Mouse (Mus musculus) cortical plate, adult 2 months (tissue): ENCODE results near the gene Snx18. TPM values are rescaled to one million over a fixed set of nuclear protein-coding genes. Genes with fewer than 3 reads are reported as not detected.

Experiments
- H3K27ac ChIP-seq: fragments of 200-500 bp; 2 replicates; pipeline ENCODE4 v1.5.1; 2012; ENCODE audit warnings: low read length, control low read depth, inconsistent platforms; ENCODE audit not compliant: insufficient read depth
- H3K4me1 ChIP-seq: fragments of 200-500 bp; 2 replicates; pipeline ENCODE4 v1.6.1; 2011; ENCODE audit warnings: low read length; ENCODE audit not compliant: control insufficient read depth, insufficient read depth
- H3K4me3 ChIP-seq: fragments of 200-500 bp; 2 replicates; pipeline ENCODE4 v1.5.1; 2011; ENCODE audit warnings: mild to moderate bottlenecking, low read length, control low read depth; ENCODE audit not compliant: insufficient read depth
- CTCF ChIP-seq: fragments of 200-500 bp; IDR thresholded peaks from 2 replicates; pipeline ENCODE4 v1.5.1; 2011; ENCODE audit warnings: mild to moderate bottlenecking, control low read depth, low read length; ENCODE audit not compliant: insufficient read depth; ENCODE audit errors: extremely low read depth
- POLR2A ChIP-seq: fragments of 200-500 bp; IDR thresholded peaks from 2 replicates; pipeline ENCODE4 v1.6.1; 2011; ENCODE audit warnings: mild to moderate bottlenecking, low read length, control low read depth; ENCODE audit not compliant: insufficient read depth; ENCODE audit errors: extremely low read depth
- polyA plus RNA-seq: library from polyadenylated mRNA; depleted of rRNA; stranded (reverse); fragments of >200 nt; gene quantifications from 2 replicates; pipeline ENCODE4 v1.2.3, GENCODE M21; 2012

Snx18 gene
- polyA plus RNA-seq, 1 experiment = 13.8 TPM

DNA sequence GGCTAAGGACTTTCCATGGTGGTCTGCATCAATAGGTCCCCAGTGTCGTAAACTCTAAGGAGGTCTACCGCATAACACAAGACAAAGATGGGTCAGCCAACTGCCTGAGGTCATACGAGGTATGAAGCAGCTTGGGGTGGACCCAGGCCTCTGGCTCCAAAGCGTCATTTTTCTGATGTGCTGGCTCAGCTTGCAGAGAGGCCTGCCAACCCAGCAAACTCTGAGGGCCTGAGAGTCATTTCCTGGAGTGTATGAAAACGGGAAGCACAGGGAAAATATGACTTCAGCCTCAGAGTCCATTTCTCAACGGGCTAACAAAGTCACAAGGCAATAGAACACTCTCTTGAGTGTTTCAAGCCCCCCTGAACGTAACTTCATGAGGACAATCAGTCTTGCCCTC lies 28.9 kb downstream of the Snx18 start:
- no peak overlapping the region for H3K4me3 ChIP-seq
- no peak overlapping the region for H3K27ac ChIP-seq
- TF ChIP-seq CTCF = no peak
- no peak for TF ChIP-seq POLR2A
- no peaks in the 10 kb centered on the region for H3K4me1 ChIP-seq

DNA sequence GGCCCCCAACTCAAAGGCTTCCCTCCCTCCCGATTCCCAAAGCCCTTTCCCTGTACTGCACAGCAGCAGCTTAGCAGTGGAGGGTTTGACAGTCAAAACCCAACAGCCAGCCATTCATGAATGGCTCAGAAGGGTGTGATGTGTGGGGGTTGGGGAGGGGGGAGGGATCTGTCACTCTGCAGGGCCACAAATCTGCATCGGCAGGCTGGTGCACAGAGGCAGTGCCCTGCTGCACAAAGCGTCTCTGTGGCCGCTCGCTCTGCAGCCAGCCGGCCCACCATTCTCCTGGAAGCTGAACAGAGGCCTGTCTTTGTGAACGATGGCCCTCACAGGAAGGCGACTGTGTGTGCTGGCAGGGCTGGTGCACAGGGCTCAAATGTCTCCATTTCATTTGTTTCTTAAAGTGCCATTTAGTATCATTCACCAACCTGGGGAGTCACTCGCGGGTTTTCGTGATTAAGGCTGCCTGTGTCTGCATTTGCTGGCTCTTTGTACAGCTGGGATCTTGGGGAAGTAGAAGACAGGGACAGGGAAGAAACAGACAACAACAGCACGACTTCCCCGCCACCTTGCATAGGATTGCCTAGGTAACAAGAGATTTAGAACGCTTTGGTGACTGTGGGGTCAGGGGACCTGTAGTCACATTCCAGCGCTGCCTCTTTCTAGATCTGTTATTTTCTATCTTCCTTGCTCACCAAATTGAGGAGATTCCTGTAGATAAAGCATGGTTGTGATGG lies 31.0 kb downstream of the Snx18 start:
- Histone ChIP-seq H3K4me1 (no peaks in the 10 kb centered on the region), H3K27ac (no peak overlapping the region; the same call in 1 of the 2 replicates), H3K4me3 (no peak overlapping the region)
- TF ChIP-seq POLR2A (no peak), CTCF (no peak)

DNA sequence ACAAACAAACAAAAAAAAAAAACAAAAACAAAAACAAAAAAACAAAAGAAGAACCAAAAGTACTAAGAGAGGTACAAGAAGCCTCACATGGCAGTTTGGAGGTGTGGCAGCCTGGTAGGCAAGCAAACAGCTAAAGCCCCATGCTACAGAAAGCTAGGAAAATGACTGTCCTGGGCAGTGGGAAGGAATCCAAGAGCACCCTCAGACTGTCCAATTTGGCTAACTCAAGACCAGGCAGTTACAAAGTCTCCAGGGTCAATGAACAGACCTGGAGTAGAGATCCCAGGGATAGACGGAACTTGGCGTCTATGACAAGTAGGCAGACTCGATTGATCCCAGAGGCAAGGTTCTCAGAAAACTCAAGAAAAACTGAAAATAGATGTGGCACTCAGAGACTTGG lies 32.8 kb downstream of the Snx18 start:
- TF ChIP-seq POLR2A = no peak
- no peak for TF ChIP-seq CTCF
- H3K4me1 ChIP-seq = no peaks in the 10 kb centered on the region
- no peak overlapping the region for H3K4me3 ChIP-seq
- no peak overlapping the region for H3K27ac ChIP-seq

DNA sequence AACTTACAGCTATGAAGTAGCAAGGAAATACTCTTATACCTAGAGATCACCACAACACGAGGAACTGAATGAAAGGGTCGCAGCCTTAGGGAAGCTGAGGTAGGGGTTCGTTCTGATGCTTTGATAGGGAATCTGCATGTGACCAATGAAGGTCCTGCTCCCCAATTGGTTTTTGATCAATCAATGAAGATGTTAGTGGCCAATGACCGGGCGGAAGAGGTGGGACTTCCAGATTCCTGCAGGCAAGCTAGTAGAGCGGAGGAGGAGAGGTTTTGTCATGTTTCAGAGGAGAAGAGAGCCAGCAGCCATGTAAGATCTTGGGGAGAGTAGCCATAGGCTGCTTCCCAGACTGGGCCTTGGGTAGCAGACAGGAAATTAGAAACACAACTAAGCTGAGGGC lies 33.9 kb downstream of the Snx18 start:
- no peak overlapping the region for H3K4me3 ChIP-seq
- no peaks in the 10 kb centered on the region for H3K4me1 ChIP-seq
- no peak overlapping the region for H3K27ac ChIP-seq
- no peak for TF ChIP-seq CTCF
- TF ChIP-seq POLR2A = no peak

DNA sequence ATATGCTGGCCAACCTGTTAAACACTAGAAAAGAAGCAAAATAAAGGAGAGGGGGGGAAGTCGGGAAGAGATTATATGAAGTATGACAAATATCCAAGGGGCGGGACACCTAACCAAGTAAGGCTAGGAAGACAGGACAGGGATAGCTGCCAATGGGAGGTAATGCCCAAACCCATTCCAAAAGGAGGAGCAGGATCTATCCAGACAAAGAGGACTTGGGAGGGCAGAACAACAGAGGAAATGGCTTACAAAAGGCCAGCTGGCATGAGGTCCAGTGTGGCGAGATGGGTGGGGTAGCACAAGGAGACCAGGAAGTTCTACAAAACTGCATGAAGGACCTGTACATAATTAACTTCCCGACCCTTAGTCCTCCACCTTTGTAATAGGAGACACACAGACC lies 34.8 kb downstream of the Snx18 start:
- TF ChIP-seq POLR2A (no peak), CTCF (no peak)
- H3K4me3 ChIP-seq = no peak overlapping the region

DNA sequence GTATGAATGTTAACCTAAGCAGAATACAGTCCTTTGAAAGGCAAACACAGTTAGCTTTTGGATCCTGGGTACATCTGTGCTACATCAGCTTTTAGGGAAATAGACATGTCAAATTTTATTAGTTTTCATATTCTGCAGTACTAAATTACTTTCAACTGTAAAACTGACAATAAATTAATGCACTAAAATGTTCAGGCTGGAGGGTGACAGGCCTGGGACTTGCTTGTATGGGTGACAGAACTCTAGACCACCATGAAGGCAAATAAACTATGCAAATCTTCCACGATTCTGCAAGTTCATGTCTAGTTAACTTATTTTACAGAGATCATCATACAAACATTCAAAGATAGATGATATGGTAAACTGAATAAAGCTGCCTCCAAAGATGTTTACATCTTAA lies 36.3 kb downstream of the Snx18 start:
- Histone ChIP-seq H3K4me3 (no peak overlapping the region), H3K4me1 (no peaks in the 10 kb centered on the region), H3K27ac (no peak overlapping the region)

More for the DNA sequence above, 34.8 kb downstream of the Snx18 start:
- no peak overlapping the region for H3K27ac ChIP-seq
- H3K4me1 ChIP-seq = no peaks in the 10 kb centered on the region

DNA sequence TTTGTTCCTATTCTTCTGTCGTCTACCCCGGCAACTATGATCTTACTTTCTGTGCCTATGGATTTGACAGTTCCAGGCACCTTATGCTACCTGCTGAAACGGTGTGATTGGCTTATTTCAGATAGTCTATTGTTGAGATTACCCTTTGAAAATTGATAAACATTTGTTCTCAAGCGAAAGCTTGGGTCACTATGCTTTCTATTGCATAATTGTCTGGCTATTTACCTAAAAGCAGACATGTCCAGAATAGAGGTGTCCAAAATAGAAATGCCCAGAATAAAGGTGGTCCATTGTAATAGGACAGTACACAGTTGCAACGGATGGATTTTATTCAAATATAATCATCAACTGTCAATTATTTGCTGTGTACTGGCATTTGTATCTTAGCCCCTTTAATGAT lies 36.9 kb downstream of the Snx18 start:
- Histone ChIP-seq H3K4me3 (no peak overlapping the region), H3K27ac (no peak overlapping the region), H3K4me1 (no peaks in the 10 kb centered on the region)
- TF ChIP-seq POLR2A (no peak), CTCF (no peak)

More for the DNA sequence above, 36.3 kb downstream of the Snx18 start:
- no peak for TF ChIP-seq POLR2A
- TF ChIP-seq CTCF = no peak

DNA sequence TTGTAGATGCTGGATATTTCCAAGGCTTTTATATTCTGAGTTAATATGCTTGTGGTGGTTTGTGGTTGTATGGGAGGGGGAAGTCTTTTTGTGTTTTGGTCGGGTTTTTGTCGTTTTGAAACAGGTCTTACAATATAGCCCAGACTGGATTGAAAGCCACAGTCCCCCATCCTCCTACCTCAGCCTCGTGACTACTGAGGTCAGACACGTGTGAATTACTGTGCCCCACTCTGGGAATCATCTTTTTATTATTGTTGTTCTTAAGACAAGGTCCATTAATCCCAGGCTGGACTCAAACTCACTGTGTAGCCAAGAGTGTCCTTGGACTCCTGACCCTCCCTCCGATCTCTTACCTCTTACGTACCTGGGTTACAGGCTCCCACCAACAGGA lies 38.0 kb downstream of the Snx18 start:
- no peak for TF ChIP-seq CTCF
- H3K4me1 ChIP-seq = no peaks in the 10 kb centered on the region
- no peak overlapping the region for H3K4me3 ChIP-seq
- H3K27ac ChIP-seq = no peak overlapping the region

DNA sequence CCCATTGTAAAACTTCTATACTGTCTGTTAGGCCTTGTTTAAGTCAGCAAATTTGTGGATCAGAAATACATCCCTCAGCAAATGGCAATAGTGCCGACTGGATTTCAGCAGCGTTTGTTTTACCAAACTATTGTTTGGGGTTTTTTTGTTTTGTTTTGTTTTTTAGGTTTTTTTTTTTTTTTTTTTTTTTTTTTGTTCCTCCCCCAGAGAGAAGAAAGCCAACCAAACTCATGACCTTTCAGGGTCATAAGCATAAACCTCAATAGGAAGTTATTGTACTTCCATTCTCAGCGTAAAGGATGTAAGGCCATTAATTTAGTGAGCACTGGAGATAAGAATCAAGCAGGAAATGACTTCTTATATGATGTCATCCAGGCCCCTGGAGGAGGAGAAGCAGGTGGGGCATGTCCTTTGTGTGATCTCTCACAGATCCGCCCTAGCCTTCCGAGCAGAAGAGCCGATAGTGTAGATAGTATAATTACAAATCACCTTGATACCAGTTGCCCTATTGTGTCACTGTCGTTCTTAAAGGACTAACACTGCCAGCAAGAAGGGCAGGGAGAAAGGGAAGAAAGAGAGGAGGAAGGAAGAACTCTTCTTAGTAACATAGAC lies 38.5 kb downstream of the Snx18 start:
- Histone ChIP-seq H3K4me1 (no peaks in the 10 kb centered on the region), H3K27ac (no peak overlapping the region), H3K4me3 (no peak overlapping the region)
- TF ChIP-seq CTCF = no peak
- no peak for TF ChIP-seq POLR2A

DNA sequence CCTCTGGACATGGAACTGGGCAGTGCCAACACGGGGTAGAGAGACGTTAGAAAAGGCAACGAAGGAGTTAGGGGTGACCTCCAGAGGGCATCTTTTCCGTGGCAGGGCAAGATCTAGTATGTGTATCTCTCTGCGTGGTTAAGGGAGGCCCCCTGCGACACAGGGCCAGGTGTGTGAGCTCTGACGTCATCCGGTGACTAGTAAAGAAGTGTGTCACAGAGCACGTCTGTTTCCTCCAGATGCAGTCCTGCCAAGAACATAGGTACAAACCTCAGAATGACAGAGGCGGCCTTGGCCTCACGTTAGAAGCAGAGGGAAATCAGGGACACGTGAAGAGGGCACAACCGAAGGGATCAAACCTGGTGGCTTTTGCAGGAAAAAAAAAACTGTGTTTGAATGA lies 44.1 kb downstream of the Snx18 start:
- TF ChIP-seq POLR2A = no peak
- TF ChIP-seq CTCF = no peak
- Histone ChIP-seq H3K4me1 (no peaks in the 10 kb centered on the region), H3K4me3 (no peak overlapping the region)

More for the DNA sequence above, 44.1 kb downstream of the Snx18 start:
- no peak overlapping the region for H3K27ac ChIP-seq
